Mouse (Mus musculus): ENCODE data around the gene Mmp14. TPM values are rescaled to one million over a fixed set of nuclear protein-coding genes. Genes with fewer than 3 reads are reported as not detected.

Gene Mmp14
- polyA plus RNA-seq, 1 experiment, result 20.3 TPM

DNA sequence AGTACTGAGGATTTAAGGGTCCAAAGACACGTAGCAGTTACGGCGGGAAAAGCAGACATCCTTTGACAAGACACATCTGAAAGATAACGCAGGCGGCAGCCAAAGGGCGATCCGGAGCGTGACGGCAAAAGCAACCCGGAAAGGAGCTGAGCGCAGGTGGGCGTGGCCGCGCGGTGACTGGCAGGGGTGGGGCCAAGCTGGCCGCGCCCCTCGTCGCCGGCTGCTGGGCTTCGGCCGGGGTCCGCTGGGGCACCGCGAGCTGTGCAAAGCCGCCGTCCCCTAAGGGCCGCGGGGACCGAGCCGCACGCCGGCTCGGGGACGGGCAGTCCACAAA is 32.5 kb downstream of the Mmp14 start, which contains the start of gene Lrp10:
Gene Lrp10 (plus strand): TSS at position 179 of the 334 bp plus-strand sequence.
- peaks cover 36% of the 10 kb centered on the region for H3K36me3 ChIP-seq (replicated peaks; ENCODE audit: low read length)
- peak within 1 kb of the TSS; percentile 99 for H3K4me3 ChIP-seq (replicated peaks)
- TF ChIP-seq GATA1 (IDR thresholded peaks at IDR 0.05; ENCODE audit: borderline replicate concordance, low read length), result no peak
- no peak for TF ChIP-seq FLI1 (IDR thresholded peaks at IDR 0.05; ENCODE audit: low read length)
- no peaks in the 10 kb centered on the region for H3K27me3 ChIP-seq (replicated peaks)
- no peaks in the 10 kb centered on the region for H3K9me3 ChIP-seq
- peaks cover 40% of the 10 kb centered on the region for H3K4me1 ChIP-seq

- Histone ChIP-seq H3K36me3 (replicated peaks; ENCODE audit: low read length) (peaks cover 41% of the 10 kb centered on the region), H3K4me1 (peaks cover 42% of the 10 kb centered on the region), H3K9me3 (no peaks in the 10 kb centered on the region), H3K27me3 (replicated peaks) (no peaks in the 10 kb centered on the region), H3K4me3 (replicated peaks) (peak overlapping the region; percentile 99)
- TF ChIP-seq GATA1 (IDR thresholded peaks at IDR 0.05; ENCODE audit: borderline replicate concordance, low read length), result no peak
- TF ChIP-seq FLI1 (IDR thresholded peaks at IDR 0.05; ENCODE audit: low read length), result no peak
Measured at GRCm38 (mm10) chr14:54464293-54465005, 33.0 kb downstream of the Mmp14 start.

- TF ChIP-seq FLI1 (IDR thresholded peaks at IDR 0.05; ENCODE audit: low read length) (no peak), GATA1 (IDR thresholded peaks at IDR 0.05; ENCODE audit: borderline replicate concordance, low read length) (no peak)
- Histone ChIP-seq H3K4me1 (peaks cover 36% of the 10 kb centered on the region), H3K4me3 (replicated peaks) (no peak overlapping the region), H3K27me3 (replicated peaks) (peaks cover 18% of the 10 kb centered on the region), H3K36me3 (replicated peaks; ENCODE audit: low read length) (peaks cover 57% of the 10 kb centered on the region), H3K9me3 (peaks cover 5% of the 10 kb centered on the region)
Measured at GRCm38 (mm10) chr14:54471467-54471866, 40.1 kb downstream of the Mmp14 start.

DNA sequence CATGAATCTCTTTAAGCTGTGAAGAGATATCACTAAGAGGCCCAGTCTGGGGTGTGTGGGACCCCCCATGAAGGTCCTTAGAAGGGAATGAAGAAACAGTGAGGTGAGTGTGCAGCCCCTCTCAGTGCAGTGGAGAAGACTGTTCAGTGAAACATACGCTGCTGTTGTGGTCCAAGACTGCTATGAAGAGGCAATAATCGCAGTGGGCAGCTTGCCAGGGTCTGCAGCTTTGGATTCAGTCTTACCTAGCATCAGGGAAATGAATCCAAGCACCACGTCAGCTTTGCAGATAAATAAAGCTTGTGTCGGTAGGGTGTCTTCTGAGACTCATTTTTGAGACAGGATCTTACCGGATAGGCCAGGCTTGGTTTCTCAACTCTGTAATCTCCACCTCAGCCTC is 41.3 kb downstream of the Mmp14 start:
- H3K4me1 ChIP-seq, result peaks cover 35% of the 10 kb centered on the region
- H3K4me3 ChIP-seq (replicated peaks), result no peak overlapping the region
- H3K27me3 ChIP-seq (replicated peaks), result peaks cover 30% of the 10 kb centered on the region
- peaks cover 5% of the 10 kb centered on the region for H3K9me3 ChIP-seq
- TF ChIP-seq GATA1 (IDR thresholded peaks at IDR 0.05; ENCODE audit: borderline replicate concordance, low read length) (no peak), FLI1 (IDR thresholded peaks at IDR 0.05; ENCODE audit: low read length) (no peak)
- H3K36me3 ChIP-seq (replicated peaks; ENCODE audit: low read length), result peaks cover 45% of the 10 kb centered on the region

DNA sequence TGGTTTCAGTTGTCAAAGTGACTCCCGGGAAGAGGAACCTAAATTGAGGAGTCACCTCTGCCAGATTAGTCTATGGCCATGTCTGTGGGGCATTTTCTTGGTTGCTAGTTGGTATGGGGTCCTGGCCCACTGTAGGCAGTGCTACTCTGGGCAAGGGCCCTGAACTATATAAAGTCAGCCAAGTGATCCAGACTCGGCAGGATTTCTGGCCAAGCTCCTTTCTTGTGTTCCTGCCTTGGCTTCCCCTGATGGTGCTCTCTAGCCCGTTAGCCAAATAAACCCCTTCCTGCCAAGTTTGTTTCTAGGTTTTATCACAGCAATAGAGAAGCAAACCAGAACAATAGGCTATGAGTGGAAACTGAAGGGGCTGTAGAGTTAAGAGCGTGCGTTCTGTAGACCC is 43.3 kb downstream of the Mmp14 start:
- Histone ChIP-seq H3K4me1 (peaks cover 26% of the 10 kb centered on the region), H3K9me3 (peaks cover 5% of the 10 kb centered on the region), H3K4me3 (replicated peaks) (no peak overlapping the region), H3K36me3 (replicated peaks; ENCODE audit: low read length) (peaks cover 24% of the 10 kb centered on the region), H3K27me3 (replicated peaks) (peaks cover 49% of the 10 kb centered on the region)
- TF ChIP-seq FLI1 (IDR thresholded peaks at IDR 0.05; ENCODE audit: low read length) (no peak), GATA1 (IDR thresholded peaks at IDR 0.05; ENCODE audit: borderline replicate concordance, low read length) (no peak)

GRCm38 (mm10) chr14:54475941-54476844 is 44.8 kb downstream of the Mmp14 start, which contains the start of gene Rem2:
TSS of gene Rem2 (plus strand) at chr14:54476100.
- Histone ChIP-seq H3K4me1 (peaks cover 34% of the 10 kb centered on the region), H3K4me3 (replicated peaks) (peak within 1 kb of the TSS; percentile 81), H3K36me3 (replicated peaks; ENCODE audit: low read length) (peaks cover 10% of the 10 kb centered on the region), H3K27me3 (replicated peaks) (peaks cover 62% of the 10 kb centered on the region), H3K9me3 (peaks cover 5% of the 10 kb centered on the region)
- no peak for TF ChIP-seq FLI1 (IDR thresholded peaks at IDR 0.05; ENCODE audit: low read length)
- TF ChIP-seq GATA1 (IDR thresholded peaks at IDR 0.05; ENCODE audit: borderline replicate concordance, low read length), result no peak

DNA sequence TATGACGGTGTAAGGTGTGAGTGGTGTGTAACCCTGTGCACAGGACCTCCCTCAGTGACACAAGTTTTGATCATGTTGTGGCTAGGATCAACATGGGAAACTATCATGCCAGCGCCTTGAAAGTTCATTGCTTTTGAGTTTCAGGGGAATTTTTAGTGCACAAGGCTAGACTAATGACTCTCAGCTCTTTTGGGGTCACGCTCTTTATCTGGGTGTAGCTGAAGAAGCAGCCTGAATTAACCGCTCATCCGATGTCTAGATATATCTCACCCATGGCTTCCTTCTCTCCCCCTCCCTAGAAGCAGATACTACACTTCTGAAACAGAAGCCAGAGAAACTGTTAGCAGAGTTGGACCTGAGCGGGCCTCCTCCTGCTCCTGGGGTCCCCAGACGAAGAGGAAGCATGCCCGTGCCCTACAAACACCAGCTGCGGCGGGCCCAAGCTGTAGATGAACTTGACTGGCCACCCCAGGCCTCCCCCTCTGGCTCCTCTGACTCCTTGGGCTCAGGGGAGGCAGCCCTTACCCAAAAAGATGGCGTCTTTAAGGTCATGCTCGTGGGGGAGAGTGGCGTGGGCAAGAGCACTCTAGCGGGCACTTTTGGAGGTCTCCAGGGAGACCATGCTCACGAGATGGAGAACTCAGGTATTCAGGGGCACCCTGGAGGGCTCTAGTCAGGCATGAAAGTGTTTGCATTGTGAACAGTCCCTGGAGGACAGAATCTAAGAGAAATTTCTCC is 45.9 kb downstream of the Mmp14 start:
- Histone ChIP-seq H3K9me3 (0 out of 2 replicates have a peak, but pooled peaks cover under 1% of the 10 kb centered on the region), H3K4me1 (peaks cover 41% of the 10 kb centered on the region), H3K27me3 (replicated peaks) (peaks cover 66% of the 10 kb centered on the region), H3K4me3 (replicated peaks) (no peak overlapping the region), H3K36me3 (replicated peaks; ENCODE audit: low read length) (no peaks in the 10 kb centered on the region)
- TF ChIP-seq GATA1 (IDR thresholded peaks at IDR 0.05; ENCODE audit: borderline replicate concordance, low read length) (no peak), FLI1 (IDR thresholded peaks at IDR 0.05; ENCODE audit: low read length) (no peak)

DNA sequence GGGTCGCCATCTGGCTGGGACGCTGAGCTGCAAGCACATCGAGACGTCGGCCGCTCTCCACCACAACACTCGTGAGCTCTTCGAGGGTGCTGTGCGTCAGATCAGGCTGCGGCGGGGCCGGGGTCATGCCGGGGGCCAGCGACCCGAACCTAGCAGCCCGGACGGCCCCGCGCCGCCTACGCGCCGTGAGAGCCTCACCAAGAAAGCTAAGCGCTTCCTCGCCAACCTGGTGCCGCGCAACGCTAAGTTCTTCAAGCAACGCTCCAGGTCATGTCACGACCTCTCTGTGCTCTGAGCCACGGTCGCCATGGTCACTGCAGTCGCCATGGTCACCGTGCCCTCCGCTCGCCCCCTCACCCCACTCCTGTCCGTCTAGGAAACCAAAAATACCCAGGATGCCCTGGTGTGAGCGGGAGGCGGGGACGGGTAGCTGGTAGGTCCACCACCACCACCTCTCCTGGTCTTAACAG is 48.1 kb downstream of the Mmp14 start:
- H3K36me3 ChIP-seq (replicated peaks; ENCODE audit: low read length), result no peaks in the 10 kb centered on the region

GRCm38 (mm10) chr14:54480673-54481072 is 49.3 kb downstream of the Mmp14 start:
- no peaks in the 10 kb centered on the region for H3K36me3 ChIP-seq (replicated peaks; ENCODE audit: low read length)
- TF ChIP-seq FLI1 (IDR thresholded peaks at IDR 0.05; ENCODE audit: low read length), result no peak
- TF ChIP-seq GATA1 (IDR thresholded peaks at IDR 0.05; ENCODE audit: borderline replicate concordance, low read length), result no peak
- no peak overlapping the region for H3K4me3 ChIP-seq (replicated peaks)
- peaks cover 55% of the 10 kb centered on the region for H3K27me3 ChIP-seq (replicated peaks)
- H3K9me3 ChIP-seq, result peaks cover 3% of the 10 kb centered on the region; the same call in 1 of the 2 replicates
- H3K4me1 ChIP-seq, result peaks cover 34% of the 10 kb centered on the region

More for the DNA sequence above, 48.1 kb downstream of the Mmp14 start:
- Histone ChIP-seq H3K4me3 (replicated peaks) (peak overlapping the region; percentile 91), H3K27me3 (replicated peaks) (peaks cover 66% of the 10 kb centered on the region), H3K4me1 (peaks cover 41% of the 10 kb centered on the region), H3K9me3 (peaks cover 3% of the 10 kb centered on the region; the same call in 1 of the 2 replicates)
- TF ChIP-seq GATA1 (IDR thresholded peaks at IDR 0.05; ENCODE audit: borderline replicate concordance, low read length) (no peak), FLI1 (IDR thresholded peaks at IDR 0.05; ENCODE audit: low read length) (no peak)
